Mouse (Mus musculus) ovary, postnatal 14 days (tissue): ENCODE results near the gene Ankrd60.

Experiments used
- DNase-seq: peaks from one replicate; pipeline ENCODE4 v3.0.0; 2022; ENCODE audit warnings: low spot score

Ankrd60 gene

GRCm38 (mm10) chr2:173584361-173584760, 6.2 kb upstream of the Ankrd60 start:
- DNase-seq, result no peak

- no peak for DNase-seq
Observed at GRCm38 (mm10) chr2:173583455-173583854, 5.3 kb upstream of the Ankrd60 start.

GRCm38 (mm10) chr2:173582903-173583302, 4.7 kb upstream of the Ankrd60 start:
- DNase-seq, result no peak

- DNase-seq, result no peak
Observed at GRCm38 (mm10) chr2:173581096-173581495, 2.9 kb upstream of the Ankrd60 start.

GRCm38 (mm10) chr2:173578595-173578994, 430 bp upstream of the Ankrd60 start:
- DNase-seq, result no peak

GRCm38 (mm10) chr2:173564179-173564578, 14.0 kb downstream of the Ankrd60 start:
- DNase-seq, result no peak

GRCm38 (mm10) chr2:173563336-173563735, 14.8 kb downstream of the Ankrd60 start:
- no peak for DNase-seq

- peak; percentile 59 for DNase-seq
Observed at GRCm38 (mm10) chr2:173561851-173562442, 16.2 kb downstream of the Ankrd60 start.

- no peak for DNase-seq
Observed at GRCm38 (mm10) chr2:173558754-173559396, 19.3 kb downstream of the Ankrd60 start.

- no peak for DNase-seq
Observed at GRCm38 (mm10) chr2:173553863-173554262, 24.3 kb downstream of the Ankrd60 start.

GRCm38 (mm10) chr2:173550681-173551080, 27.5 kb downstream of the Ankrd60 start:
- no peak for DNase-seq

GRCm38 (mm10) chr2:173549236-173549635, 28.9 kb downstream of the Ankrd60 start:
- no peak for DNase-seq

- DNase-seq, result peak; percentile 81
Observed at GRCm38 (mm10) chr2:173545992-173546703, 32.0 kb downstream of the Ankrd60 start.

- no peak for DNase-seq
Observed at GRCm38 (mm10) chr2:173542716-173543115, 35.4 kb downstream of the Ankrd60 start.

- no peak for DNase-seq
Observed at GRCm38 (mm10) chr2:173541748-173542147, 36.4 kb downstream of the Ankrd60 start.

- no peak for DNase-seq
Observed at GRCm38 (mm10) chr2:173539781-173540180, 38.4 kb downstream of the Ankrd60 start.

GRCm38 (mm10) chr2:173535886-173536285, 42.3 kb downstream of the Ankrd60 start:
- no peak for DNase-seq

- DNase-seq, result no peak
Observed at GRCm38 (mm10) chr2:173535390-173535789, 42.8 kb downstream of the Ankrd60 start.

GRCm38 (mm10) chr2:173534581-173534980, 43.6 kb downstream of the Ankrd60 start:
- no peak for DNase-seq

- no peak for DNase-seq
Observed at GRCm38 (mm10) chr2:173532711-173533462, 45.3 kb downstream of the Ankrd60 start.

GRCm38 (mm10) chr2:173528493-173528892, 49.7 kb downstream of the Ankrd60 start:
- DNase-seq, result no peak

GRCm38 (mm10) chr2:173522376-173522775, 55.8 kb downstream of the Ankrd60 start, which contains the start of gene 1700021F07Rik:
TSS of gene 1700021F07Rik (plus strand) at chr2:173522586.
- DNase-seq, result no peak
